Mouse (Mus musculus) intestine, embryonic 14.5 days (tissue): ENCODE data around the gene Sox8. TPM values are rescaled to one million over a fixed set of nuclear protein-coding genes. Genes with fewer than 3 reads are reported as not detected.

Experiments
- ATAC-seq: fragments of 200-750 bp; cut with Nextera tagmentation; replicated peaks from 2 replicates; pipeline ENCODE4 v1.8.0; 2017; ENCODE audit warnings: low read depth, moderate number of reproducible peaks, moderate TSS enrichment, moderate library complexity; ENCODE audit not compliant: low FRiP score, low TSS enrichment
- DNase-seq: peaks from one replicate; pipeline ENCODE4 v3.0.0-alpha.2; 2018; ENCODE audit warnings: low spot score
- H3K27ac ChIP-seq: fragments of 300-500 bp; sonication (generic); 2 replicates; pipeline ENCODE4 v1.5.1; 2014; ENCODE audit warnings: low read depth, mild to moderate bottlenecking, control low read depth
- H3K27me3 ChIP-seq: fragments of 300-500 bp; sonication (generic); replicated peaks from 2 replicates; pipeline ENCODE4 v1.6.1; 2014; ENCODE audit warnings: low read length, control low read depth; ENCODE audit not compliant: control insufficient read depth, insufficient read depth
- H3K36me3 ChIP-seq: fragments of 300-500 bp; sonication (generic); 2 replicates; pipeline ENCODE4 v1.6.1; 2014; ENCODE audit warnings: low read length, control low read depth; ENCODE audit not compliant: control insufficient read depth, insufficient read depth
- H3K4me1 ChIP-seq: fragments of 300-500 bp; sonication (generic); replicated peaks from 2 replicates; pipeline ENCODE4 v1.6.1; 2014; ENCODE audit warnings: low read length, control low read depth, mixed read lengths; ENCODE audit not compliant: control insufficient read depth, insufficient read depth
- H3K4me2 ChIP-seq: fragments of 300-500 bp; sonication (generic); 2 replicates; pipeline ENCODE4 v1.6.1; 2014; ENCODE audit warnings: low read length
- H3K4me3 ChIP-seq: fragments of 300-500 bp; sonication (generic); 2 replicates; pipeline ENCODE4 v1.5.1; 2014; ENCODE audit warnings: low read depth, low read length, control low read depth, mixed read lengths
- H3K9ac ChIP-seq: fragments of 300-500 bp; sonication (generic); 2 replicates; pipeline ENCODE4 v1.6.1; 2014; ENCODE audit warnings: mild to moderate bottlenecking, low read length
- H3K9me3 ChIP-seq: fragments of 300-500 bp; sonication (generic); 2 replicates; pipeline ENCODE4 v1.6.1; 2016; ENCODE audit warnings: low read length, control low read depth; ENCODE audit not compliant: control insufficient read depth
- WGBS: fragments of 180-500 bp; shearing (Covaris S2); extraction: QIAGEN DNeasy Blood & Tissue Kit; methylation state at CpG from one replicate; pipeline ENCODE4 v1.1.7; 2014; 5-methylcytosine and 5-hydroxymethylcytosine counted together
- polyA plus RNA-seq: library from polyadenylated mRNA; unstranded; fragments of >200 nt; fragmentation: Nextera tagmentation; extraction: Ambion mirVana; gene quantifications from 2 replicates; pipeline ENCODE4 v1.2.1, GENCODE M21; 2014

The Sox8 gene
- polyA plus RNA-seq, 1 experiment from 2014 or later = 9.1 TPM

GRCm38 (mm10) chr17:25555666-25556629 lies 14.5 kb downstream of the Sox8 start:
- 9% methylated on average over 29 of the region's 29 CpGs for WGBS
- DNase-seq (no peak), ATAC-seq (no peak)
- Histone ChIP-seq H3K36me3 (no peaks in the 10 kb centered on the region), H3K9ac (no peak overlapping the region; the same call in 1 of the 2 replicates), H3K27me3 (peaks cover 4% of the 10 kb centered on the region; the same call in 1 of the 2 replicates), H3K4me1 (peaks cover 12% of the 10 kb centered on the region), H3K9me3 (no peaks in the 10 kb centered on the region), H3K4me3 (peak overlapping the region; percentile 24), H3K27ac (no peak overlapping the region), H3K4me2 (peak overlapping the region; percentile 52)

- H3K9me3 ChIP-seq = no peaks in the 10 kb centered on the region
- H3K36me3 ChIP-seq = no peaks in the 10 kb centered on the region
- DNase-seq (no peak), ATAC-seq (no peak)
- 51% methylated on average over 3 of the region's 3 CpGs for WGBS
- no peak overlapping the region for H3K27ac ChIP-seq
- no peak overlapping the region for H3K4me2 ChIP-seq
- peaks cover 12% of the 10 kb centered on the region for H3K4me1 ChIP-seq
- H3K9ac ChIP-seq = no peak overlapping the region
- H3K27me3 ChIP-seq = peaks cover 4% of the 10 kb centered on the region; the same call in 1 of the 2 replicates
- no peak overlapping the region for H3K4me3 ChIP-seq
Measured at GRCm38 (mm10) chr17:25555159-25555558, 15.3 kb downstream of the Sox8 start.

GRCm38 (mm10) chr17:25551313-25551712 lies 19.2 kb downstream of the Sox8 start:
- H3K27ac ChIP-seq = no peak overlapping the region
- H3K9me3 ChIP-seq = no peaks in the 10 kb centered on the region
- peaks cover 4% of the 10 kb centered on the region for H3K4me1 ChIP-seq
- H3K27me3 ChIP-seq = no peaks in the 10 kb centered on the region; the same call in 1 of the 2 replicates
- no peak overlapping the region for H3K4me3 ChIP-seq
- H3K9ac ChIP-seq = no peak overlapping the region
- 85% methylated on average over 11 of the region's 11 CpGs for WGBS
- no peak overlapping the region for H3K4me2 ChIP-seq
- no peaks in the 10 kb centered on the region for H3K36me3 ChIP-seq
- ATAC-seq (no peak), DNase-seq (no peak)

- DNase-seq = no peak
- WGBS = 79% methylated on average over 5 of the region's 5 CpGs
- Histone ChIP-seq H3K4me3 (no peak overlapping the region), H3K9me3 (no peaks in the 10 kb centered on the region), H3K4me1 (no peaks in the 10 kb centered on the region), H3K27ac (no peak overlapping the region), H3K27me3 (no peaks in the 10 kb centered on the region), H3K4me2 (no peak overlapping the region), H3K9ac (no peak overlapping the region), H3K36me3 (no peaks in the 10 kb centered on the region)
- ATAC-seq = no peak
Measured at GRCm38 (mm10) chr17:25550020-25550419, 20.5 kb downstream of the Sox8 start.

GRCm38 (mm10) chr17:25547026-25547425 lies 23.5 kb downstream of the Sox8 start:
- H3K36me3 ChIP-seq = no peaks in the 10 kb centered on the region
- no peak for ATAC-seq
- DNase-seq = no peak
- no peaks in the 10 kb centered on the region for H3K4me1 ChIP-seq
- 42% methylated on average over 3 of the region's 3 CpGs for WGBS
- H3K27ac ChIP-seq = no peak overlapping the region
- H3K9ac ChIP-seq = no peak overlapping the region
- no peaks in the 10 kb centered on the region for H3K9me3 ChIP-seq
- no peaks in the 10 kb centered on the region for H3K27me3 ChIP-seq
- H3K4me3 ChIP-seq = no peak overlapping the region
- H3K4me2 ChIP-seq = no peak overlapping the region

- Histone ChIP-seq H3K4me3 (no peak overlapping the region), H3K36me3 (no peaks in the 10 kb centered on the region), H3K9me3 (no peaks in the 10 kb centered on the region), H3K4me2 (no peak overlapping the region), H3K9ac (no peak overlapping the region), H3K27ac (no peak overlapping the region), H3K27me3 (no peaks in the 10 kb centered on the region), H3K4me1 (peaks cover 5% of the 10 kb centered on the region)
- WGBS = 85% methylated on average over 4 of the region's 4 CpGs
- no peak for ATAC-seq
- DNase-seq = no peak
Measured at GRCm38 (mm10) chr17:25541768-25542167, 28.7 kb downstream of the Sox8 start.

GRCm38 (mm10) chr17:25540731-25541130 lies 29.8 kb downstream of the Sox8 start:
- no peak overlapping the region for H3K4me3 ChIP-seq

GRCm38 (mm10) chr17:25538945-25539875 lies 31.3 kb downstream of the Sox8 start:
- no peaks in the 10 kb centered on the region for H3K9me3 ChIP-seq
- H3K4me3 ChIP-seq = no peak overlapping the region
- H3K27me3 ChIP-seq = no peaks in the 10 kb centered on the region
- H3K27ac ChIP-seq = no peak overlapping the region
- ATAC-seq (no peak), DNase-seq (no peak)
- peak overlapping the region; percentile 30 for H3K4me2 ChIP-seq
- no peaks in the 10 kb centered on the region for H3K36me3 ChIP-seq
- WGBS = 34% methylated on average over 27 of the region's 27 CpGs
- H3K4me1 ChIP-seq = peaks cover 5% of the 10 kb centered on the region
- no peak overlapping the region for H3K9ac ChIP-seq

More at GRCm38 (mm10) chr17:25540731-25541130, 29.8 kb downstream of the Sox8 start:
- Histone ChIP-seq H3K9me3 (no peaks in the 10 kb centered on the region), H3K9ac (no peak overlapping the region), H3K36me3 (no peaks in the 10 kb centered on the region), H3K4me2 (no peak overlapping the region), H3K27ac (no peak overlapping the region), H3K27me3 (no peaks in the 10 kb centered on the region), H3K4me1 (peaks cover 5% of the 10 kb centered on the region)
- 63% methylated on average over 5 of the region's 5 CpGs for WGBS
- no peak for ATAC-seq
- DNase-seq = no peak
